10 mouse cellular contexts compared by ENCODE assay signal in the genomic region with DNA sequence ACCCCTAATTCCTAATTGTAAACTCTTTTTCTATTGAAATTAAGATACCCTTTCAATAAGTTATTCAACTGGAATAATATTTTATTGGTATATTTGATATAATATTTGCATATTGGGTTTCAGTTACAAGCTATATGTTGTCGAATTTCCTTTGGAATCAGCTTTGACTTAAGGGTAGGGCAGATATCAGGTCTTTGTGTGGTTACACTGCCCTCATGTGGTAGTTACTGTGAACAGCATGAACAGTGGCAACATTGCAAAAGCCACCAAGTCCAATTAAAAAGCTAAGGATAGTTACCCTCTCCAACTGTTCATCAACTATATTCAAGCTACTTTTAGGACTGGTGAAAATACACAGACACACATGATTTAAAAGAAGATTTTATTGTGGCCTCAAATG. TPM values are rescaled to one million over a fixed set of nuclear protein-coding genes. Genes with fewer than 3 reads are reported as not detected.
DNase-seq lines count a peak whose midpoint lies in the region; ATAC-seq lines count a peak whose summit lies in the region.
"Had no signal": no experiment of that assay in that cellular context is flagged by ENCODE, and none has a peak within 500 bp of the region (broad histone marks: within the 10 kb centered on the region; RNA-seq: fewer than 3 reads in every experiment).

No protein-coding gene starts in this region.

- no peaks in the 10 kb centered on the region for H3K4me1 ChIP-seq in forebrain, embryonic 11.5 days (replicated peaks; ENCODE audit: control insufficient read depth, insufficient read depth, low read length)
- no peaks in the 10 kb centered on the region for H3K4me1 ChIP-seq in forebrain, embryonic 10.5 days
- no peaks in the 10 kb centered on the region for H3K4me1 ChIP-seq in midbrain, embryonic 11.5 days (ENCODE audit: control insufficient read depth, insufficient read depth, low read length)
- no peaks in the 10 kb centered on the region for H3K4me1 ChIP-seq in midbrain, embryonic 16.5 days (ENCODE audit: control insufficient read depth, insufficient read depth, low read length)
- H3K4me1 ChIP-seq: heart, embryonic 13.5 days had no signal

- H3K27ac ChIP-seq in forebrain, embryonic 11.5 days (ENCODE audit: low read depth, low read length) = no peak overlapping the region
- no peak overlapping the region for H3K27ac ChIP-seq in forebrain, embryonic 10.5 days
- no peak overlapping the region for H3K27ac ChIP-seq in midbrain, embryonic 11.5 days (ENCODE audit: low read depth, low read length)
- no peak overlapping the region for H3K27ac ChIP-seq in midbrain, embryonic 16.5 days (ENCODE audit: low read length)
- H3K27ac ChIP-seq: heart, embryonic 13.5 days had no signal

- H3K27me3 ChIP-seq in forebrain, embryonic 11.5 days (ENCODE audit: control insufficient read depth, insufficient read depth, low read length) = no peaks in the 10 kb centered on the region
- no peaks in the 10 kb centered on the region for H3K27me3 ChIP-seq in forebrain, embryonic 10.5 days (ENCODE audit: poor library complexity, severe bottlenecking)
- H3K27me3 ChIP-seq in midbrain, embryonic 11.5 days (ENCODE audit: control insufficient read depth, insufficient read depth, low read length) = no peaks in the 10 kb centered on the region
- no peaks in the 10 kb centered on the region for H3K27me3 ChIP-seq in midbrain, embryonic 16.5 days (ENCODE audit: control insufficient read depth, insufficient read depth, low read depth, low read length)
- H3K27me3 ChIP-seq: heart, embryonic 13.5 days had no signal

- H3K9ac ChIP-seq in forebrain, embryonic 11.5 days (ENCODE audit: low read length) = no peak overlapping the region
- no peak overlapping the region for H3K9ac ChIP-seq in midbrain, embryonic 11.5 days (ENCODE audit: low read length)
- H3K9ac ChIP-seq in midbrain, embryonic 16.5 days (ENCODE audit: low read depth, low read length) = no peak overlapping the region
- H3K9ac ChIP-seq: heart, embryonic 13.5 days had no signal

- H3K4me2 ChIP-seq in forebrain, embryonic 11.5 days (ENCODE audit: low read depth, low read length, severe bottlenecking) = no peak overlapping the region
- H3K4me2 ChIP-seq in midbrain, embryonic 11.5 days = no peak overlapping the region
- H3K4me2 ChIP-seq in midbrain, embryonic 16.5 days (ENCODE audit: low read length) = no peak overlapping the region
- H3K4me2 ChIP-seq: heart, embryonic 13.5 days had no signal

- peak; percentile 79 for ATAC-seq in forebrain, embryonic 11.5 days (replicated peaks; ENCODE audit: low FRiP score)
- peak; percentile 71; the same call in 1 of the 2 replicates for ATAC-seq in midbrain, embryonic 11.5 days (ENCODE audit: low FRiP score)
- ATAC-seq in midbrain, embryonic 16.5 days = no peak

- H3K4me3 ChIP-seq in forebrain, embryonic 11.5 days (ENCODE audit: low read depth, low read length) = no peak overlapping the region
- no peak overlapping the region for H3K4me3 ChIP-seq in forebrain, embryonic 10.5 days
- no peak overlapping the region for H3K4me3 ChIP-seq in midbrain, embryonic 11.5 days (ENCODE audit: low read depth, low read length)
- H3K4me3 ChIP-seq in midbrain, embryonic 16.5 days (ENCODE audit: low read depth, low read length) = no peak overlapping the region
- H3K4me3 ChIP-seq: heart, embryonic 13.5 days had no signal

- 67% methylated on average over 1 of the region's 1 CpGs for WGBS in forebrain, embryonic 11.5 days
- 70% methylated on average over 1 of the region's 1 CpGs for WGBS in forebrain, embryonic 10.5 days
- WGBS in midbrain, embryonic 11.5 days = 72% methylated on average over 1 of the region's 1 CpGs
- WGBS in midbrain, embryonic 16.5 days = 68% methylated on average over 1 of the region's 1 CpGs

- no peaks in the 10 kb centered on the region for H3K36me3 ChIP-seq in forebrain, embryonic 11.5 days (ENCODE audit: control insufficient read depth, insufficient read depth, low read length)
- no peaks in the 10 kb centered on the region for H3K36me3 ChIP-seq in forebrain, embryonic 10.5 days (replicated peaks)
- no peaks in the 10 kb centered on the region for H3K36me3 ChIP-seq in midbrain, embryonic 11.5 days (ENCODE audit: control insufficient read depth, insufficient read depth, low read length)
- no peaks in the 10 kb centered on the region for H3K36me3 ChIP-seq in midbrain, embryonic 16.5 days (ENCODE audit: control insufficient read depth, insufficient read depth, low read length)
- H3K36me3 ChIP-seq: heart, embryonic 13.5 days had no signal

- no peak for DNase-seq in forebrain, embryonic 11.5 days (ENCODE audit: low spot score)
- DNase-seq in forebrain, embryonic 10.5 days (ENCODE audit: extremely low spot score, low spot score) = no peak
- peak; percentile 84 for DNase-seq in midbrain, embryonic 11.5 days (ENCODE audit: low spot score, missing footprints)
- DNase-seq in embryo, embryonic 10 days (ENCODE audit: low spot score) = peak; percentile 66
- peak; percentile 32 for DNase-seq in lung, postnatal 36 days
- DNase-seq in thymus, postnatal 14 days = no peak
- DNase-seq in MN1 (ENCODE audit: low spot score) = no peak

- H3K9me3 ChIP-seq in forebrain, embryonic 11.5 days (ENCODE audit: control insufficient read depth, low read length) = no peaks in the 10 kb centered on the region
- H3K9me3 ChIP-seq in forebrain, embryonic 10.5 days = no peaks in the 10 kb centered on the region
- no peaks in the 10 kb centered on the region for H3K9me3 ChIP-seq in midbrain, embryonic 11.5 days (ENCODE audit: control insufficient read depth, low read length)
- H3K9me3 ChIP-seq in midbrain, embryonic 16.5 days (replicated peaks; ENCODE audit: control insufficient read depth, low read length, poor library complexity, severe bottlenecking) = no peaks in the 10 kb centered on the region
- H3K9me3 ChIP-seq: heart, embryonic 13.5 days had no signal

RNA-seq across cellular contexts. Expression of a gene that starts 11.6 kb away (rescaled TPM):
- polyA plus RNA-seq in forebrain, embryonic 11.5 days (2014; fragmentation: Nextera tagmentation; extraction: Ambion mirVana) = 0.40 TPM in 1 of 2 replicates, not detected in the other
- not detected in 2 replicates for polyA plus RNA-seq in forebrain, embryonic 10.5 days (2016; fragmentation: Nextera tagmentation; extraction: Ambion mirVana)
- not detected in 2 replicates for polyA plus RNA-seq in midbrain, embryonic 11.5 days (2014; fragmentation: Nextera tagmentation; extraction: Ambion mirVana)
- polyA plus RNA-seq in midbrain, embryonic 16.5 days (2015; fragmentation: Nextera tagmentation; extraction: Ambion mirVana) = not detected in 2 replicates
- polyA plus RNA-seq: heart, embryonic 13.5 days; lung, embryonic 16.5 days had no signal

Comparison
In these comparisons a context has a peak if more than half of its experiments do, and no peak if none do; other contexts are left out.
1. DNase-seq: peak in midbrain, embryonic 11.5 days (single experiment), embryo, embryonic 10 days (single experiment) and lung, postnatal 36 days (single experiment); none in forebrain, embryonic 11.5 days (single experiment), forebrain, embryonic 10.5 days (single experiment), thymus, postnatal 14 days (single experiment) and MN1 (single experiment).